Comparison of ENCODE assay signal across 24 mouse cellular contexts in the genomic region with DNA sequence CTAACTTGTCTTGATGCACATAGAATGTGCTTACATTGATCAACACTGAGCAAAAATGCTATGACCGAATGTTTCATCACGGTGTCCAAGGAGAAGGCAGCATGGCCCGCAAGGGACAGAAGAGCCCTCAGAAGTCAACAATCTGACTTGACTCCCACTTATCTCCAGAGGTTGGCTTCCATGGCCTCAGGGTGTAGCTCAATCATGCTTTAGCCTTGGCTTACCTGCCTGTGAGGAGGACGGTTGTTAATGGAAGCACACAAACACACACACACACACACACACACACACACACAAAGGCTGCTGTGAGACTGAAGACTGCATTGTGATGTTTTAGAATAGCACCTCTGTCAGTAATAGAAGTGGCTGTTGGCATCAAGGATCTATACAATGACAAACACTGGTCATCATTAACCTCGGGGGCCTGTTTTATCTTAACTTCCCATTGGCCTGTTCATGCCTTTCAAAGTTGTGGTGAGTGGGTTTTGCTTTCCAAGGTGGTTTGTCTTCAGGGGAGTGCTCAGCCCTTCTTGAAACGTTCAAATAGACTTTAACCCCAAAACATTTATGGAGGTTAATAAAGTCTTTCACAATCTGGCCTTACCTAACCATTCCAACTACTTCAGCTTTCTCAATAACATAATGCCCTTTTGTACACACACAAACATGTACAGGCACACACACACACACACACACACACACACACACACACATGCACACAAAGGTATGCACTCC.
"Had no signal": no experiment of that assay in that cellular context is flagged by ENCODE, and none has a peak within 500 bp of the region (broad histone marks: within the 10 kb centered on the region; RNA-seq: fewer than 3 reads in every experiment).

No protein-coding gene starts in this region.

- ATAC-seq: hindbrain, embryonic 16.5 days; inflammation-experienced regulatory T-cells, adult 6 months had no signal

- DNase-seq: gastrocnemius, adult 2 months; gastrocnemius, postnatal 10 days; gastrocnemius, postnatal 25 days; heart, adult 2 months; heart, postnatal 10 days; heart, postnatal 4 days; kidney, adult 11 months; kidney, adult 8-10 months; kidney, postnatal 10 days; kidney, postnatal 25 days; kidney, postnatal 4 days; liver; liver, embryonic 13.5 days had no signal

- H3K9ac ChIP-seq: hindbrain, embryonic 12.5 days; hindbrain, embryonic 14.5 days; limb, embryonic 12.5 days; liver, embryonic 13.5 days had no signal

- H3K4me3 ChIP-seq: gastrocnemius, adult 2 months; heart, adult 2 months; hindbrain, embryonic 10.5 days; hindbrain, embryonic 12.5 days; layer of hippocampus, adult 2 months; left cerebral cortex, adult 2 months; limb, embryonic 10.5 days; limb, embryonic 12.5 days; liver, embryonic 13.5 days had no signal

- H3K27ac ChIP-seq: gastrocnemius, adult 2 months; heart, adult 2 months; hindbrain, embryonic 10.5 days; hindbrain, embryonic 12.5 days; hindbrain, embryonic 14.5 days; layer of hippocampus, adult 2 months; left cerebral cortex, adult 2 months; limb, embryonic 10.5 days; limb, embryonic 12.5 days; liver, embryonic 13.5 days had no signal

- H3K4me2 ChIP-seq: heart, embryonic 11.5 days; hindbrain, embryonic 12.5 days; hindbrain, embryonic 14.5 days; limb, embryonic 12.5 days; liver, embryonic 11.5 days; liver, embryonic 13.5 days had no signal

- H3K9me3 ChIP-seq: hindbrain, embryonic 10.5 days; hindbrain, embryonic 12.5 days; limb, embryonic 10.5 days; limb, embryonic 12.5 days; liver, embryonic 13.5 days had no signal

- H3K36me3 ChIP-seq: hindbrain, embryonic 10.5 days; hindbrain, embryonic 12.5 days; limb, embryonic 10.5 days; limb, embryonic 12.5 days; liver, embryonic 13.5 days had no signal

- H3K27me3 ChIP-seq: hindbrain, embryonic 12.5 days; limb, embryonic 12.5 days; liver, embryonic 13.5 days had no signal
